Mouse (Mus musculus) hindbrain, embryonic 14.5 days (tissue): ENCODE results near the gene Mark4. TPM values are rescaled to one million over a fixed set of nuclear protein-coding genes. Genes with fewer than 3 reads are reported as not detected.
A peak's percentile ranks its signal among the peaks of the same experiment; 100 is the strongest.

Source experiments
- ATAC-seq: fragments of 200-750 bp; cut with Nextera tagmentation; 2 replicates; pipeline ENCODE4 v1.8.0; 2017; ENCODE audit warnings: moderate number of reproducible peaks, mild to moderate bottlenecking, moderate TSS enrichment, moderate library complexity; ENCODE audit not compliant: low FRiP score
- DNase-seq: peaks from one replicate; pipeline ENCODE4 v3.0.0-alpha.2; 2015; ENCODE audit warnings: low spot score
- H3K27ac ChIP-seq: fragments of 300-500 bp; sonication (generic); 2 replicates; pipeline ENCODE4 v1.5.1; 2014; ENCODE audit warnings: mild to moderate bottlenecking, moderate library complexity
- H3K27me3 ChIP-seq: fragments of 300-500 bp; sonication (generic); 2 replicates; pipeline ENCODE4 v1.6.1; 2014; ENCODE audit warnings: mild to moderate bottlenecking, low read length, mixed read lengths; ENCODE audit not compliant: control insufficient read depth, insufficient read depth
- H3K36me3 ChIP-seq: fragments of 300-500 bp; sonication (generic); replicated peaks from 2 replicates; pipeline ENCODE4 v1.6.1; 2014; ENCODE audit not compliant: control insufficient read depth, insufficient read depth
- H3K4me1 ChIP-seq: fragments of 300-500 bp; sonication (generic); replicated peaks from 2 replicates; pipeline ENCODE4 v1.6.1; 2014; ENCODE audit warnings: antibody characterized with exemption, low read length, mixed read lengths; ENCODE audit not compliant: control insufficient read depth, insufficient read depth
- H3K4me2 ChIP-seq: fragments of 300-500 bp; sonication (generic); replicated peaks from 2 replicates; pipeline ENCODE4 v1.6.1; 2014; ENCODE audit warnings: mild to moderate bottlenecking, moderate library complexity
- H3K4me3 ChIP-seq: fragments of 300-500 bp; sonication (generic); replicated peaks from 2 replicates; pipeline ENCODE4 v1.5.1; 2014; ENCODE audit warnings: mild to moderate bottlenecking, low read length
- H3K9ac ChIP-seq: fragments of 300-500 bp; sonication (generic); 2 replicates; pipeline ENCODE4 v1.6.1; 2014
- H3K9me3 ChIP-seq: fragments of 300-500 bp; sonication (generic); 2 replicates; pipeline ENCODE4 v1.6.1; 2016; ENCODE audit warnings: low read length; ENCODE audit not compliant: control insufficient read depth
- WGBS: fragments of 180-500 bp; shearing (Covaris S2); extraction: QIAGEN DNeasy Blood & Tissue Kit; methylation state at CpG from one replicate; pipeline ENCODE4 v1.1.7; 2014; 5-methylcytosine and 5-hydroxymethylcytosine counted together
- polyA plus RNA-seq: library from polyadenylated mRNA; unstranded; fragments of >200 nt; fragmentation: Nextera tagmentation; extraction: Ambion mirVana; gene quantifications from 2 replicates; pipeline ENCODE4 v1.2.1, GENCODE M21; 2014

The Mark4 gene
- polyA plus RNA-seq, 1 experiment from 2014 or later: 19.2 TPM

DNA sequence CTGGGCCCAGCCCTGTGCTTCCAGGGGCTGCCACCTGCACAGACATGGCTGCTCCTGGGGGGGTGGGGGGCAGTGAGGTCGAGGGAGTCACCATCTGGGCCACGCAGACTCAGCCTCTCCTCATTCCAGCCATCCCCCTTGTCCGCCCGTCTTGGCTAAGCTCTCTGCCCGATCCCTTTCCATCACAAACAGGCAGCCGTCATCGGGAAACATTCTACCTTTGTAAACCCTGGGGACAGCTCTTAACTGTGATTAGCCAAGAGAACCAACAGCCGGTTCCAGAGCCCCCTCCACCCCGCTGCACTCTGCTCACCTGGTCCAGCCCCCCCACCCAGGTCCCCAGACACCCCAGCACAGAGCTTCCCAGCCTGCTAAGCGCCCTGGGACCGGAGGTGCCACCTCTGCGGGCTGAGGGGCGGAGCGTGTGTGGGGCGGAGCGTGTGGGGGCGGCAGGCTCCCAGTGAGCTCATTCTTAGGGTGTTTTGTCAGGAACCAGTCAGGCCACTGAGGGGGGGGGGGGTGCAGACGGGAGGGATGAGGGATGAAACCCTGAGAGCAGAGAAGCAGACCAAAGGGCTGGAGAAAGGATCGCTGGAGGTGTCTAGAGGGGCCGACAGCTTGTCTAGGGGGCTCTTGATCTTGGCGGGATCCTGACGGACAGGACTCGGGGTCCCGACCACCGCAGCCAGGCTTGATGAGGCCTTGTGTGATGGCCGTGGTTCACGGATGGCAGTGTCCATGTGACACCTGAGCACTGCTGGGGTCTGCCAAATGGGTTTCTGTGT, 58.9 kb downstream of the Mark4 start:
- ATAC-seq (no peak), DNase-seq (no peak)
- Histone ChIP-seq H3K27ac (no peak overlapping the region), H3K4me2 (peak overlapping the region; percentile 13), H3K4me3 (0 out of 2 replicates have a peak overlapping the region, but pooled peaks have one; percentile 0), H3K9me3 (no peaks in the 10 kb centered on the region), H3K36me3 (peaks cover 12% of the 10 kb centered on the region), H3K9ac (no peak overlapping the region), H3K4me1 (no peaks in the 10 kb centered on the region; the same call in 1 of the 2 replicates), H3K27me3 (peaks cover 42% of the 10 kb centered on the region)
- WGBS: 3% methylated on average over 26 of the region's 27 CpGs

DNA sequence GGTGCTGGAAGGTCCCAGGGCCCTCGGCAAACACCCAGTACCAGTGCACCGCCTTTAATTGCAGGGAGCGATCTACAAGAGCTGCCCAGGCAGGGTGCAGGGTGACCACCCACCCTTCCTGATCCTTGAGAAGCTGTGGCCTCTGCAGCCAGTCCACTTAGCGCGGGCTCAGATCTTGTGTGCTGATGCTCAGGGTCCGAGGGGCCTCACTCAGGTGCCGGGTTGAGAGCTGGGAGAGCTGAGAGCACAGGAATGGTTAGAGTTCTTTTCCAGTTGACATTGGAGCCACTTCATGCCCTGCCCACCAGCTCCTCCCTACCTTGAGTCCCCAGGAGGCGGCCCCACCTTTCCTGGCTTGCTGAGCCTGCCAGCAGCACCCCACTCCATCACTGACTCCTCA, 64.1 kb downstream of the Mark4 start:
- Histone ChIP-seq H3K9me3 (no peaks in the 10 kb centered on the region), H3K4me3 (no peak overlapping the region), H3K4me1 (no peaks in the 10 kb centered on the region; the same call in 1 of the 2 replicates), H3K27me3 (peaks cover 6% of the 10 kb centered on the region), H3K36me3 (peaks cover 64% of the 10 kb centered on the region), H3K4me2 (no peak overlapping the region), H3K27ac (no peak overlapping the region), H3K9ac (no peak overlapping the region)
- ATAC-seq (no peak), DNase-seq (no peak)
- WGBS: 93% methylated on average over 8 of the region's 8 CpGs

DNA sequence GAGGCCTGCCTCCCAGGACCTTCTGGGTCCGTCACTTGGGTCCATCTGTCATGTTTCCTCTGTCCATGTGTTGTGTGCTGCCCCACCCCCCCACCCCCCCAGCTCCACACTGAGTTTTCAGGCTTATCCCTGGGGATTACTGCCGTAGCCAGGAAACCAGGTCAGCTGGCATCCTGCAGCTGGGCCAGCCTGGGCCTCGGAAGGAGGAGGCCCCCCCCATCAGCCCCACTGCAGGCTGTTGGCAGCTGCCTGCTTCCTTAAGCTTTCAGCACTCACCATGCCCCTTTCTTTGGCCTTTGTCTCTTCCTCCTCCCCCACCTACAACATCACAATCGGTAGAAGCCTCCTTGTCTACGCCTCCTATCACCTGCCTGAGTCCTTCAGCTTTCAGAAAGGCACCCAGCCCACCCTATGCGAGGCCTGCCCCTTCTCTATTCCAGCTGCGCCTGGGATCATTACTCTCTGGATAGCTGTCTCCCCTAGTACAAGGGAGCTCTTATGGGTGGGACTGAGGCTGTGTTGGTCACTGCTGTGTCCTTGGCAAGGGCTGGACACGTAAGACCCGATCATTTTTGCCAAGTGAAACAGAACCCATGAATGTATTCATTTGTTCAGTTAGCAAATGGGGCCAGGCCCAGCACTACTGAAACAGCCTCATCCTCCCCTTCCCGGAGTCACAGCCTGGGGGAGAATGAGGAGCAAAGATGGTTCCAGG, 69.8 kb downstream of the Mark4 start:
- Histone ChIP-seq H3K4me1 (no peaks in the 10 kb centered on the region), H3K27me3 (no peaks in the 10 kb centered on the region), H3K4me2 (no peak overlapping the region), H3K9ac (no peak overlapping the region), H3K4me3 (no peak overlapping the region), H3K36me3 (peaks cover 96% of the 10 kb centered on the region), H3K9me3 (no peaks in the 10 kb centered on the region), H3K27ac (0 out of 2 replicates have a peak overlapping the region, but pooled peaks have one; percentile 46)
- no peak for ATAC-seq
- no peak for DNase-seq
- 53% methylated on average over 10 of the region's 10 CpGs for WGBS

DNA sequence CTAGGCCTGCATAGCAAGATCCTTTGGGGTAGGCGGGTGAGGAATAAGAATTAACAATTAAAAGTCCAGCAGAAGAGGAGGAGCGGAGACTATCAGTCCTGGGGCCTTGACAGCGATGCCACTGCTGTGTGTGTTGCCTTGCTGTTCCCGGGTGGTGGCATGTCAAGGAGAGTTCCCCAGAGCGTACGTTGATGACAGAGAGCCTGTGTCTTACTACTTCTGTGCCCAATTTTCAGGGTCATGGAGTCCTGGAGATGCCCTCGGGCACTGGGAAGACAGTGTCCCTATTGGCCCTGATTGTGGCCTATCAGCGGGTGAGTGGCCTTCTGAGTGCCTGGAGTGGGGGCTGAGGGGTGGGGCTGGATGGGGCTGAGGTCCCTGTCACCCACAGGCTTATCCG, 74.9 kb downstream of the Mark4 start:
- Histone ChIP-seq H3K4me2 (no peak overlapping the region), H3K27ac (no peak overlapping the region), H3K4me1 (peaks cover 11% of the 10 kb centered on the region), H3K9ac (0 out of 2 replicates have a peak overlapping the region, but pooled peaks have one; percentile 86), H3K36me3 (peaks cover 44% of the 10 kb centered on the region), H3K27me3 (no peaks in the 10 kb centered on the region), H3K4me3 (no peak overlapping the region), H3K9me3 (no peaks in the 10 kb centered on the region)
- DNase-seq (no peak), ATAC-seq (no peak)
- WGBS: 89% methylated on average over 9 of the region's 9 CpGs

DNA sequence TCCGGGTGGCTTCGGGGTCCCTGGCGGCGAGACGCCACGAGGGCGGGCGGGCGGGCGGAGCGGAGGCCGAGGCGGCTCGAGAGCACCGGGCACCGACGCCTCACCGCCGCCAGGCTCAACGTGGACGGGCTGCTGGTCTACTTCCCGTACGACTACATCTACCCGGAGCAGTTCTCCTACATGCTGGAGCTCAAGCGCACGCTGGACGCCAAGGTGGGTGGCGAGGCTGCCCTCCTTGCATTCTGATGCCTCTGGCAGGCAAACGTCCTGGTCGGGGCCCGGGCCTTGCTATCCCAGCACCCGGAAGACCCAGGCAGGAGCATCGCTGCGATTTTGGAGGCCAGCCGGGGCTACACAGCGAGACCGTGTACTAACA, 76.5 kb downstream of the Mark4 start:
- ATAC-seq (peak; percentile 62), DNase-seq (no peak)
- WGBS: under 1% methylated on average over 22 of the region's 37 CpGs

DNA sequence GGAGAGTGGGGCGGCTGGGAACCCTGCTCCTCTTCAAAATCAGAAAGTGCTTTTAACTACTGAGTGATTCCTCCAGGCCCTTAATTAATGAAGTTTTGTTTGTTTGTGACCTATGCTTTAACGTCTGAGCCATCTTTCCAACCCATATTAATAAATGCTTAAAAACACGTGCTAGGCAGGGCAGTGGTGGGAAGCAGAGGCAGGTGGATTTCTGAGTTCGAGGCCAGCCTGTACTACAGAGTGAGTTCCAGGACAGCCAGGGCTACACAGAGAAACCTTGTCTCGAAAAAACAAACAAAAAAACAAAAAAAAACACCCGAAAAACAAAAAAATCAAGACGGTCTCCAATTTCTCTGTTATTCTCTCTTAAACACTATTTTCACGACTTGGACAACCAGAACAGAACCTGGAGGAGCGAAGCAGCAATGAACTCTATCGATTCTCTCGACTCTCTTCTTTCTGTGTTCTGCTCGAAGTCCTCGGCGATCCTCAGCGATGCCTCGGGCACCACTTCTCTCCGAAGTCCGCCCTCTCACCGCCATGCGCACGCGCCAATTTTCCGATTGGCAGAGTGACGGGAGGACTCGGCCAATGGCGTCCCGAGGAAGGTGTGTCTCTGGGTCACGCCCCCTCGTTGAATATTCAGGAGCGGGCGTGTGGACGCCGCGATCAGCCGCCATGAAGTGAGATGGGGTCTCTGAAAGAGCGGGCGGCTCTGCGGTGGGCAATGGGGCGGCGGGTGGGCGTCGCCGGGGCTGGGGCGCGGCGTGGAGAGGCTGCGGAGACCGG, 77.0 kb downstream of the Mark4 start, which contains the start of gene Ercc2:
Ercc2 (plus strand) TSS at position 634 of the 789 bp plus-strand sequence.
- ATAC-seq (peak; percentile 95), DNase-seq (peak; percentile 99)
- Histone ChIP-seq H3K36me3 (peaks cover 24% of the 10 kb centered on the region), H3K9me3 (no peaks in the 10 kb centered on the region), H3K4me3 (peak within 1 kb of the TSS; percentile 89), H3K4me2 (peak within 1 kb of the TSS; percentile 93), H3K27ac (peak within 1 kb of the TSS; percentile 76; the same call in 1 of the 2 replicates), H3K4me1 (peaks cover 11% of the 10 kb centered on the region), H3K9ac (peak within 1 kb of the TSS; percentile 86), H3K27me3 (no peaks in the 10 kb centered on the region)
- 7% methylated on average over 42 of the region's 48 CpGs for WGBS

More for the DNA sequence above, 76.5 kb downstream of the Mark4 start:
- peak overlapping the region; percentile 86 for H3K9ac ChIP-seq
- peak overlapping the region; percentile 89 for H3K4me3 ChIP-seq
- no peaks in the 10 kb centered on the region for H3K9me3 ChIP-seq
- H3K4me2 ChIP-seq: peak overlapping the region; percentile 93
- peak overlapping the region; percentile 76; the same call in 1 of the 2 replicates for H3K27ac ChIP-seq
- peaks cover 11% of the 10 kb centered on the region for H3K4me1 ChIP-seq
- H3K36me3 ChIP-seq: peaks cover 30% of the 10 kb centered on the region
- no peaks in the 10 kb centered on the region for H3K27me3 ChIP-seq

DNA sequence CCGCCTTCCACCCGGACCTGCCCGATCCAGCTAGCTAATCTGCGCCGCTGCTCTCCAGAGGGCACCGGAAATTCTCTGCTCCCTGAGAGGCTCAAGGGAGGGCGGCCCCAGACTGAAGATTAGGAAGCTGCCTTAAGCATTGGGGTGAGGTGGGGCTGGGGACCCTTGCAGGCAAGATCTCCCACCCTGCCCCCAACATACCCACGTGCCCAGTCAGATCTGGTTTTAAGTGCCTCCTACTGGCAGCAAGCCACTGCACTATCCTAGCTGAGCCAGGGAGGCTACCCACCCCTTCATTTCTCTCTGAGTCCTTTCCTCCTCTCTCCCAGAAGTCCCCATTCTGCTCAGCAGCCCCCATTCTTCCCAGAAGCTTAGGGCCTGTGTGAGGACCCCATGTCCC, 80.6 kb downstream of the Mark4 start:
- ATAC-seq: no peak
- Histone ChIP-seq H3K4me3 (no peak overlapping the region), H3K4me1 (peaks cover 6% of the 10 kb centered on the region), H3K27me3 (no peaks in the 10 kb centered on the region), H3K9me3 (no peaks in the 10 kb centered on the region), H3K36me3 (no peaks in the 10 kb centered on the region), H3K27ac (no peak overlapping the region), H3K4me2 (no peak overlapping the region), H3K9ac (no peak overlapping the region)
- no peak for DNase-seq
- 73% methylated on average over 8 of the region's 8 CpGs for WGBS

DNA sequence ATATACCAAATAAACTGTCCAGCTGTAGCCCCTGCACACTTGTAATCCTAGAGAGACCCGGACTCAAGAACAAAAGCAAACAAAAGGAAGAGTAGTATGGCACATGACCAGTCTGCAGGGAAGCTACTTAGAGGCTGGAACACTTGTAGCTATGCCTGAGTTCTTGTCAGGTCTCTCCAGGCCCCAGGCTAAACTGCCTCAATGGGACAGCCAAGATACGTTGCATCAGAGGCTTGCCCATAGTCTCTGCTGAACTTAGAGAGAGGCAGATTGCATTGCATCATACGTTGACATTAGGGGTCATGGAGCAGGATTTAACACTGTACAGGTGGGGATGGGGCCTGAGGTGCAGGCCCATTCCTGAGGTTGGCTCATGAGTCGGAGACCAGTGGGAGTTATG, 82.6 kb downstream of the Mark4 start:
- no peaks in the 10 kb centered on the region for H3K9me3 ChIP-seq
- ATAC-seq: no peak
- H3K27ac ChIP-seq: no peak overlapping the region
- H3K4me3 ChIP-seq: no peak overlapping the region
- H3K9ac ChIP-seq: no peak overlapping the region
- H3K27me3 ChIP-seq: no peaks in the 10 kb centered on the region
- no peak overlapping the region for H3K4me2 ChIP-seq
- DNase-seq: no peak
- no peaks in the 10 kb centered on the region for H3K36me3 ChIP-seq
- H3K4me1 ChIP-seq: no peaks in the 10 kb centered on the region
- 92% methylated on average over 4 of the region's 4 CpGs for WGBS

DNA sequence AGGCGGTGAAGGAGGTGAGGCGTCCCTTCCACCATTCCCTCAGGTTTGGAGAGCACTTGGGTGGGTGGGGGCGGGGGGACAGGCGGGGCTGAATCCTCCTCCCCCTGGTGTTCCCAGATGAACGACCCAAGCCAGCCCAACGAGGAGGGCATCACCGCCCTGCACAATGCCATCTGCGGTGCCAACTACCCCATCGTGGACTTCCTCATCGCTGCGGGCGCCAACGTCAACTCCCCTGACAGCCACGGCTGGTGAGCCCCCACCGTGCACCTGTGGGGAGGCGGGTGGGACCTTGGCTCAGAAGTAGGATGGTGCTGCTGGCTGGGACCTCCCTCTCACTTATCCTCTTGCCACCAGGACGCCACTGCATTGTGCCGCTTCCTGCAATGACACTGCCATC, 83.3 kb downstream of the Mark4 start:
- WGBS: 81% methylated on average over 18 of the region's 18 CpGs
- ATAC-seq: no peak; the same call in 1 of the 2 replicates
- H3K27me3 ChIP-seq: no peaks in the 10 kb centered on the region
- H3K9ac ChIP-seq: no peak overlapping the region
- H3K36me3 ChIP-seq: no peaks in the 10 kb centered on the region
- no peaks in the 10 kb centered on the region for H3K9me3 ChIP-seq
- H3K27ac ChIP-seq: no peak overlapping the region
- no peak overlapping the region for H3K4me2 ChIP-seq
- no peak overlapping the region for H3K4me3 ChIP-seq
- DNase-seq: no peak
- no peaks in the 10 kb centered on the region for H3K4me1 ChIP-seq
